Mouse (Mus musculus): ENCODE data around the gene Amigo1. TPM values are rescaled to one million over a fixed set of nuclear protein-coding genes. Genes with fewer than 3 reads are reported as not detected.

The Amigo1 gene
- polyA plus RNA-seq, 1 experiment = 5.7 TPM

DNA sequence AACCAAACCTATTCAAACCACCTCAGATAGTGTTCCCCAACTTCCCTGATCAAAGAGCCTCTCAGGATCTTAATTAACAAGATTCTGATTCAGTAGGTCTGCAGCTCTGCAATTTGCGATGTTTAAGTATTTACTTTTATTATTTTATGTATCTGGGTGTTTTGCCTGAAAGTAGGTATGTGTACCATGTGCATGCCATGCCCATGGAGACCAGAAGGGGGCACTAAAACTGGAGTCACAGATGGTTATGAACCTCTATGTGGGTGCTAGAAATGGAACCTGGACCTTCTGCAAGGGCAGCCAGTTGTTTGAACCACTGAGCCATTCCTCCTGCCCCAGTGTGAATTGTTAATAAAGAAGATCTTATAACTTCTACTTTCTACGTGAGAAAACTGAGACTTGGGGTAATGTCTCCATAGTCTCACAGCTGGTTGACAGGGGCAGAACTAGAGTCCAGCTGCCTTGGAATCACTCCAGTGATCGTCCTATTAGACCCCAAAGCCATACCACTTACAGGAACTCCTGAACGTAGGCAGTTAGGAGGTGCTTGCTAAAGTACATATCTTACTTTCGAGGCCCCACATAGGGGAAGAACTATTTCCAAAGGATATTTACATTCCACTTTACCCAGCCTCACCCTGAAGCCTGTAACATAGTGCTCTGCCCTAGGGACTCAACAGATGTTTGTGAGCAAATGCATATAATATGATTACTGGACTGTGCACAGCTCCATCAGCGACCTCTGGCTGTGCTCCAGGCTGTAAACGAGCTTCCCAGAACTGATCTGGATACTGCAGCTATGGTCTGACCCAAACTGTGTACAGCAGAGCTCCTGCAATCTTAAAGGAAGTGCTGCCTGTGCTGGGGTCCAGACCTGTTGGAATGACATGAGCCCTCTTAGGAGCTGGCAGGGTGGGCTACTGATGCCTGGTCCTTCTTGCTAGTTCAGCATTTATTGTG, 7.1 kb upstream of the Amigo1 start:
- no peak overlapping the region for H3K4me3 ChIP-seq (ENCODE audit: insufficient read depth, low read length)
- no peak for TF ChIP-seq POLR2A (IDR thresholded peaks at IDR 0.05; ENCODE audit: borderline replicate concordance, low read depth, low read length)
- no peak overlapping the region for H3K27ac ChIP-seq (ENCODE audit: insufficient read depth, low read depth, low read length)
- no peaks in the 10 kb centered on the region for H3K4me1 ChIP-seq (ENCODE audit: control insufficient read depth, insufficient read depth, low read length)

DNA sequence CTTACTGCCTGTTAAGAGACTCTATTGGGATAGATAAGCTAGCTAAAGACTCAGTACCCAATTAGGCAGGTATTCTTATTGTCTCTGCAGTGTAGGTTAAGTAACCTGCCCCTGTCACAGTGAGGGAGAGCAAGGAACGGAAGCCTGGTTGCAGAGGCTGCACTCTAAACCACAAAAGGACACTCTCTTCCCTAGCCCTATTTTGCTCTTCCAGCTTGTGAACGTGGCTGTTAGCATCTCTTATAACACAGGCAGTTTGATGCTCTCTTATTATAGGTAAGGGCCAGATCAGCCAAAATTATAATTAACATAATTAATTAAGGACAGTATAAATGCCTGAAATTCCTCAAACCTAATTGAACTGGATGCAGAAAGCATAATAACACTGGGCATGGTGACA, 5.6 kb upstream of the Amigo1 start:
- H3K4me3 ChIP-seq (ENCODE audit: insufficient read depth, low read length) = no peak overlapping the region
- no peaks in the 10 kb centered on the region for H3K4me1 ChIP-seq (ENCODE audit: control insufficient read depth, insufficient read depth, low read length)
- TF ChIP-seq CTCF (IDR thresholded peaks at IDR 0.05; ENCODE audit: low read depth, low read length) (no peak), POLR2A (IDR thresholded peaks at IDR 0.05; ENCODE audit: borderline replicate concordance, low read depth, low read length) (no peak)
- H3K27ac ChIP-seq (ENCODE audit: insufficient read depth, low read depth, low read length) = no peak overlapping the region

DNA sequence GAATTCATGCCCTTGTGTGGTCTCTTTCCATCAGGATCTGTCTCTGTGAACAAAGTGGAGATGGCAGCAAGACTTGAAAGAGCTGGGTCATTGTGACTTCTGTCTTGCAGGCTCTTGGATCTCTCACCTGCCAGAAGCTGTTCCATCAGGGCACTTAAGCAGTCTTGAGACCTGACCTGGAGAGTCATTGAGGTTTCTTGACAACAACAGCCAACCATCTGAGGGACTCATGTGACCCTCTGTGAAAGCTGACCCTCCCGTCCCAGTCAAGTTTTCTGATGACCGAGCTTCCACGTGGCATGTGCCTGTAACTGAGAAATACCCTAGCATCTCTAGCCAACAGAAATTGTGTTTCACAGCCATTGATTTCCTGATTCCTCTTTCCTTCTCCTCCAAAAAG, 1.4 kb upstream of the Amigo1 start:
- H3K27ac ChIP-seq (ENCODE audit: insufficient read depth, low read depth, low read length) = no peak overlapping the region
- TF ChIP-seq POLR2A (IDR thresholded peaks at IDR 0.05; ENCODE audit: borderline replicate concordance, low read depth, low read length) = no peak
- TF ChIP-seq CTCF (IDR thresholded peaks at IDR 0.05; ENCODE audit: low read depth, low read length) = no peak
- no peak overlapping the region for H3K4me3 ChIP-seq (ENCODE audit: insufficient read depth, low read length)
- no peaks in the 10 kb centered on the region for H3K4me1 ChIP-seq (ENCODE audit: control insufficient read depth, insufficient read depth, low read length)

- H3K4me3 ChIP-seq (ENCODE audit: insufficient read depth, low read length) = peak overlapping the region; percentile 70
- TF ChIP-seq POLR2A (IDR thresholded peaks at IDR 0.05; ENCODE audit: borderline replicate concordance, low read depth, low read length) = no peak
- no peak for TF ChIP-seq CTCF (IDR thresholded peaks at IDR 0.05; ENCODE audit: low read depth, low read length)
- H3K27ac ChIP-seq (ENCODE audit: insufficient read depth, low read depth, low read length) = no peak overlapping the region
- H3K4me1 ChIP-seq (ENCODE audit: control insufficient read depth, insufficient read depth, low read length) = no peaks in the 10 kb centered on the region
Observed at GRCm38 (mm10) chr3:108185460-108186097, 556 bp upstream of the Amigo1 start.

- H3K4me3 ChIP-seq (ENCODE audit: insufficient read depth, low read length) = peak overlapping the region; percentile 70
- H3K27ac ChIP-seq (ENCODE audit: insufficient read depth, low read depth, low read length) = no peak overlapping the region
Observed at GRCm38 (mm10) chr3:108187111-108187795, 1.1 kb downstream of the Amigo1 start.

DNA sequence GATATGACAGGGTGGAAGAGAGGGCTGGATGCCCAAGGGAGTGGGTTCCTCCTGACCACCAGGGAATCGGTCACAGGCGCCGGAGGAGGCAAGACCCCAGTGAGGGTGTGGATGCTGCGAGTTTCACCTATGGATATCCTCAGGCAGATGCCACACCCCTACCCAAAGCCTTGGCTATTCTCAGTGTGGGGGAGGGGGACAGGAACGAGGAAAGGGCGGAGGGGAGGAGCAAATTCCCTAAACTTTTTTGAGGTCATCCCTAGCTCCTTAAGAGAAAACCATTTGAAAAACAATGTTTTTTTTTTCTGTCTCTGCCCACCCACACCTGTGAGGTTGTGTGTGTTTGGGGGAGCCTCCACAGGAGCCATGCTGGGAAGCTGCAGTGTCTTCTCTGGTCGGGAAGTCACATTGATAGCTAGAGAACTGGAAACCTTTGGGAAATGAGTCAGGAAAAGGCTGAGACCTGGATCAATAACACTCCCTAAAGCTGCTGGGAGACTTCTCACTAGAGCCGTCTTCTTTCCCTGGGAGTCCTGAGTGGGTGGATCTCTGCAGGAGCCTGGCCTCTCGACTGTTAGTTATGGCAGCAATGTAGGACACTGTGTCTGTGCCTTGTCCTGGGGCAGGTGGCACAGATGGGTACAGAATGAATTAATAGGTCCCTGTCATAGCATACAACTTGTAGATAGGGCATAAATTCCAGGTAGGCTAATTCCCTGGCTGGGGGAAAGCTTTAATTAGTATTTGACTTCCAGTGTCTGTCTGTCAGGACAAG, 2.8 kb downstream of the Amigo1 start:
- no peak overlapping the region for H3K27ac ChIP-seq (ENCODE audit: insufficient read depth, low read depth, low read length)
- TF ChIP-seq POLR2A (IDR thresholded peaks at IDR 0.05; ENCODE audit: borderline replicate concordance, low read depth, low read length) = no peak
- TF ChIP-seq CTCF (IDR thresholded peaks at IDR 0.05; ENCODE audit: low read depth, low read length) = no peak
- no peaks in the 10 kb centered on the region for H3K4me1 ChIP-seq (ENCODE audit: control insufficient read depth, insufficient read depth, low read length)
- H3K4me3 ChIP-seq (ENCODE audit: insufficient read depth, low read length) = no peak overlapping the region

More at GRCm38 (mm10) chr3:108187111-108187795, 1.1 kb downstream of the Amigo1 start:
- TF ChIP-seq CTCF (IDR thresholded peaks at IDR 0.05; ENCODE audit: low read depth, low read length) (no peak), POLR2A (IDR thresholded peaks at IDR 0.05; ENCODE audit: borderline replicate concordance, low read depth, low read length) (no peak)
- H3K4me1 ChIP-seq (ENCODE audit: control insufficient read depth, insufficient read depth, low read length) = no peaks in the 10 kb centered on the region

DNA sequence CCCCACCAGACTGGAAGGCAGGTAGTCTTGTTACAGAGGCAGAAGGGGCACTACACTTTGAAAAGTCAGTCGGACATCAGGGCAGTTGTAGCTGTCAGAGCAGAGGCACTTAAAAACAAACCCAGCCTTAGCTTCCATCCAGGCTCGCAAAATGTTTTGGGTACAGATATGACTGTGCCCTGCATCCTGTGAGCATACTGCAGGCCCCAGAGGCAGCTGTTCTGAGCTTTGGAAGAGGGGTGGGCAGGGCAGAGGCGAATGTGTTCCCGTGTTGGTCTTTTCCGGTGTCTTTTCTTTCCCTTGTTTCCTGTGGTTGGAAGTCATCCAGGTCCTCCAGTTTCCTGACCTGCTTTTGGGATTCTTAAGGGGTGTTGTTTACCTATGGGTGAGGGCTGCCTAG, 3.8 kb downstream of the Amigo1 start:
- H3K4me3 ChIP-seq (ENCODE audit: insufficient read depth, low read length) = no peak overlapping the region
- no peak for TF ChIP-seq CTCF (IDR thresholded peaks at IDR 0.05; ENCODE audit: low read depth, low read length)

DNA sequence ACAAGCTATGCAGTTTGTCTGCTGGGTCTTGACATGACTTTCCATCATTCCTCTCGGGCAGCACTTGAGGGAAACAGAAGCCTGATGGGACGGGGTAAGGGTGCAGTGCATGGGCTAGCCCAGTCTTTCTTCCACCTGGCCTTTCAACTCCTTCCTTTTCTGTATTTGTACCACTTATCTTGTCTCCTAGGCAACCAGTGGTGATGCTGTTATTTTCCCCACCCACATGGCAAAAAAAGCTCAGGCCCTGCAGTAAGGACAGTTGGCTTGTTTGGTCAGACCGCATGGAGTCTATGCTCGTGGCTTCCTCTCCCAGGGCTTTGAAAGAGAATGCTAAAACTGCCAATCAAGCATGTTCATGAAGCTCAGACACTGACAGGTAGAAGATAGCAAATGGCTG, 7.6 kb downstream of the Amigo1 start:
- no peak overlapping the region for H3K4me3 ChIP-seq (ENCODE audit: insufficient read depth, low read length)
- H3K4me1 ChIP-seq (ENCODE audit: control insufficient read depth, insufficient read depth, low read length) = no peaks in the 10 kb centered on the region
- TF ChIP-seq POLR2A (IDR thresholded peaks at IDR 0.05; ENCODE audit: borderline replicate concordance, low read depth, low read length) = no peak
- no peak for TF ChIP-seq CTCF (IDR thresholded peaks at IDR 0.05; ENCODE audit: low read depth, low read length)
- no peak overlapping the region for H3K27ac ChIP-seq (ENCODE audit: insufficient read depth, low read depth, low read length)

More for the DNA sequence above, 3.8 kb downstream of the Amigo1 start:
- H3K27ac ChIP-seq (ENCODE audit: insufficient read depth, low read depth, low read length) = no peak overlapping the region
- no peaks in the 10 kb centered on the region for H3K4me1 ChIP-seq (ENCODE audit: control insufficient read depth, insufficient read depth, low read length)

GRCm38 (mm10) chr3:108195287-108195686, 9.2 kb downstream of the Amigo1 start:
- no peak overlapping the region for H3K27ac ChIP-seq (ENCODE audit: insufficient read depth, low read depth, low read length)
- TF ChIP-seq POLR2A (IDR thresholded peaks at IDR 0.05; ENCODE audit: borderline replicate concordance, low read depth, low read length) = no peak
- no peak for TF ChIP-seq CTCF (IDR thresholded peaks at IDR 0.05; ENCODE audit: low read depth, low read length)
- peaks cover 8% of the 10 kb centered on the region for H3K4me1 ChIP-seq (ENCODE audit: control insufficient read depth, insufficient read depth, low read length)
- no peak overlapping the region for H3K4me3 ChIP-seq (ENCODE audit: insufficient read depth, low read length)

Measured in bone marrow macrophage, adult 2 months (primary cell).